Mouse (Mus musculus) adrenal gland, adult 2 months (tissue): Measurements from ENCODE around the gene Ndufa6. TPM values are rescaled to one million over a fixed set of nuclear protein-coding genes. Genes with fewer than 3 reads are reported as not detected.
"Not testable (repeated sequence)": the region's sequence is repeated elsewhere in the genome, so short reads cannot be mapped to it uniquely, and the experiment has no call there.

Experiments
- DNase-seq: peaks from one replicate; pipeline ENCODE4 v3.0.0; 2021
- long read RNA-seq: library from polyadenylated mRNA; stranded (forward); transcript quantifications from one replicate; pipeline ENCODE4 v2.0.0, GENCODE M21; 2021
- polyA plus RNA-seq: library from polyadenylated mRNA; depleted of rRNA; stranded (reverse); fragments of >200 nt; gene quantifications from 2 replicates; pipeline ENCODE4 v1.2.3, GENCODE M21; 2012; rRNA removed
- total RNA-seq, 2 experiments: library from RNA; stranded (reverse); gene quantifications; 2 replicates each; pipeline ENCODE4 v1.2.3; 2021

The Ndufa6 gene
- total RNA-seq (100 to 1,000 TPM; 454 to 511 TPM), polyA plus RNA-seq (169 and 274 TPM in 2 replicates)
- long read RNA-seq, transcript Ndufa6-206 (2 exons, 440 nt): minor isoform, 8 of 302 reads
- long read RNA-seq, transcript Ndufa6-205 (2 exons, 382 nt): minor isoform, 25 of 302 reads
- long read RNA-seq, transcript Ndufa6-201 (3 exons, 590 nt): major isoform, 267 of 302 reads
- long read RNA-seq, partial matches to known transcripts: 1 of 302 reads
- long read RNA-seq, other reads (novel, unspliced or antisense): 1 of 302 reads

DNA sequence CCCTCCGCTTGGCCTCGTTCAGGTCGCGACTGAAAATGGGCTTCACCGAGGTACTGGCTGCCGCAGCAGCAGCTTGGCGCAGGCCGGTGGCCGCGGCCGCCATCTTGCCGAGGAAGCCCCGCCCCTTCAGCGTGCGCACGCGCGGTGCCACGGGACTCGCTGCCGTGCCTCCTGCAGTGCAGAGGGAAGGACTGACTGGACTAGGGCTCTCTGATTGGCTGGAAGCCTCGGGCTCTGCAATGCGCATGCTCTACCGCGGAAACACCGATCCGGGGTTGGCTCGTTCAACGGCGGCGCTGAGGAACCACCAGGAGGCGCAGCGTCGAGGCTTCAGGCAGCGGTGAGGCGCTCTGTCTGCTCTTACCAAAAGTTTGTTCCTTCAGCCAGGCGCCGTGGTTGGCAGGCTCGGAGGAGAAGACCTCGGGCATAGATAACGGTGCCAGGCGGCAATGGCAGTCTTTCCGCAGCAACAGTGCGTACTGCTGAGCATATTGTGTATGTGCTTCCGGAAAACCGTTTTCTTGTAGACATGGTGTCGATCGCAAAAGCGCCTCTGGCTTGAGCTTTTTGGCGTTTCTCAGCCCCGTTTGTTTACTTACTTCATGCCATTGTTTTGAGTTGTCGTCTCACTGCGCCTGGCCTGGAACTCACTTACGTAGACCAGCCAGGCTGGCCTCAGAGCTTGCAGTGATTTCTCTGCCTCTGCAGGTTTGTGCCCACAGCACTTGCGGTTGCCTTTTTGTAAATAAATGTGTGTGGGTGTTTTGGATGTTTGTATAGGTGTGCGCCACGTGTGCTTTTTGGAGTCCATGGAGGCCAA, at the start of gene Ndufa6:
Gene Ndufa6 (minus strand): TSS at position 197 of the 820 bp plus-strand sequence.
- peak; percentile 98 for DNase-seq

- DNase-seq: no peak
Measured at GRCm38 (mm10) chr15:82403606-82404005, 49.5 kb upstream of the Ndufa6 start.

GRCm38 (mm10) chr15:82402741-82403140, 48.6 kb upstream of the Ndufa6 start:
- no peak for DNase-seq

GRCm38 (mm10) chr15:82402106-82402505, 48.0 kb upstream of the Ndufa6 start:
- DNase-seq: no peak

GRCm38 (mm10) chr15:82401516-82401915, 47.4 kb upstream of the Ndufa6 start:
- DNase-seq: no peak

- DNase-seq: not testable (repeated sequence)
Measured at GRCm38 (mm10) chr15:82395955-82396354, 41.8 kb upstream of the Ndufa6 start.

GRCm38 (mm10) chr15:82393922-82394321, 39.8 kb upstream of the Ndufa6 start, which contains the start of gene Cyp2d11:
TSS of gene Cyp2d11 (minus strand) at chr15:82394022.
- DNase-seq: not testable (repeated sequence)

- DNase-seq: not testable (repeated sequence)
Measured at GRCm38 (mm10) chr15:82389916-82390315, 35.8 kb upstream of the Ndufa6 start.

DNA sequence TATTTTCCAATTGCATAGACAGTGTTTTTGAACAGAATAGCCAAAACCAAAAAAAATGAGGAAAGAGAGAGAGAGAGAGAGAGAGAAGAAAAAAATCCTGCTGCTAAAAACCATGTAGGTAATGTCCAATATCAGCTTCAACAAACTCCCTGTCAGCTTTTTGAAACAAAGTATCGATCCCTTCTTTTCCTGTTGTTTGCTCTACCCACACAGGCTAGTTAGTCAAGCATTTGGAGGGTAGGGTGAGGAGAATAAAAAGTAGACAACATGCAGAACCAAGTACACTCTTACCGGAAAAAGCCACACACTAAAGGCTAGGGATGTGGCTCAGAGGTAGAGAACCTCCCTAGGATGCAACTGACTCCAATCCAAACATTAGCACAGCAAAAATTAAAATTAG, 31.6 kb upstream of the Ndufa6 start:
- no peak for DNase-seq

GRCm38 (mm10) chr15:82382441-82382840, 28.3 kb upstream of the Ndufa6 start:
- DNase-seq: no peak

DNA sequence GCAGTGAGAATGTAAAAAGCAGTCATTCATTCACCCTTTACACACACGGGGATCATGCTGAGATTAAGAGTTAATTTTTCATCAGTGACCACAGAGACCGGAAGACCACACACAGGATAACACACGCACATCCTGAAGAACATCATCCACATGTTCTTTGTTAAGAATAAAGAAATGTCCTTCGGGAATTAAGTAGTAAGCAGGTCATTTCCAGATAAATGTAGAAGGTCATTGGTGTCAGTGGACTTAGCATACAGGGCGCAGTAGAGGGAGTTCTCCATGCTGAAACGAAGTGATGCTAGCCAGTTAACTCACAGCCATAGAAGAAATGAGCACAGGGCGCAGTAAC, 26.6 kb upstream of the Ndufa6 start:
- DNase-seq: no peak

- peak; percentile 82 for DNase-seq
Measured at GRCm38 (mm10) chr15:82379871-82380713, 26.0 kb upstream of the Ndufa6 start, which contains the start of gene Cyp2d22. TSS of gene Cyp2d22 (minus strand) at chr15:82380260.

DNA sequence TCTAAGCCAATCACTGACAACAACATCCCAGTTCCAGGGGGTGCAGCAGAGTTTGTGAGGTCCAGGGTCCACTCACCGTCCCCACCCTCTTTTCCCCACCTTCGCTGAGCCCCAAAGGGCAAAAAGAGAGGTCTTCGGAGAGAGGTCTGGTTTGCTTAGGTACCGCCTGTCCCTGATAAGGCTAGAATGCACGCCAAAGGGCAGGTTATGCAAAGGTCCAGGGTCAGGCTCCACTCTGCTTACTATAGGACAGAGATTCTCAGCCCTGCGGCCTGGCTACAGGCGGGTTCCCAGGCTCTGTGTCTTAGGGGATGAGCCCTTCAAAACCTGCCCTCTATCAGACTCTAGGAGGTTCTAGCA, 25.4 kb upstream of the Ndufa6 start:
- no peak for DNase-seq

- peak; percentile 33 for DNase-seq
Measured at GRCm38 (mm10) chr15:82378261-82379180, 24.4 kb upstream of the Ndufa6 start.

- DNase-seq: no peak
Measured at GRCm38 (mm10) chr15:82377701-82378100, 23.6 kb upstream of the Ndufa6 start.

- DNase-seq: peak; percentile 56
Measured at GRCm38 (mm10) chr15:82376393-82377138, 22.4 kb upstream of the Ndufa6 start.

DNA sequence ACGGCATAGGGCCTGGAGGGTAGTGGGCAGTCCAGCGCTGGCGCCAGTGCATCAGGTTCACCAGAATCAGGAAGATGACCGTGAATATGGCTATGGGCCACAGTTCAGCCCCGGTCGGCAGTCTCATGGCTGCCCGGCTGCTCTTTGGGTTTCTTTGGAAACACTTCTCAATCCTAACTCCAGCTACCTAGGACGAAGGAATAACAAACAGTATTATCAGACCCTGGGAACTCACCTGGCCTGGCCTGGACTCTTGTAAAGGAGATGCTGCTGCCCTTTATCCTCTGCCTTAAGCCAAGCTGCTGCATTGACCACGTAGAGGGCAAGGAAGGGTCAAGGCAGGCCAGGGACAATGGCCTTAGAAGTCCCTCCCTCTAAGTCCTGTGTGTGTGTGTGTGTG, 21.7 kb upstream of the Ndufa6 start:
- no peak for DNase-seq

- no peak for DNase-seq
Measured at GRCm38 (mm10) chr15:82374437-82374836, 20.3 kb upstream of the Ndufa6 start.

GRCm38 (mm10) chr15:82372991-82373390, 18.9 kb upstream of the Ndufa6 start:
- no peak for DNase-seq

- no peak for DNase-seq
Measured at GRCm38 (mm10) chr15:82372446-82372845, 18.3 kb upstream of the Ndufa6 start.

- no peak for DNase-seq
Measured at GRCm38 (mm10) chr15:82368851-82369250, 14.7 kb upstream of the Ndufa6 start.
